Mouse (Mus musculus) olfactory bulb, adult 2 months (tissue): Measurements from ENCODE around the gene Krt8.

Experiments used
- CTCF ChIP-seq: fragments of 200-500 bp; IDR thresholded peaks from 2 replicates; pipeline ENCODE4 v1.5.1; 2012; ENCODE audit warnings: low read depth, mild to moderate bottlenecking, low read length, moderate library complexity; ENCODE audit not compliant: insufficient read depth
- POLR2A ChIP-seq: fragments of 200-500 bp; IDR thresholded peaks from 2 replicates; pipeline ENCODE4 v1.6.1; 2012; ENCODE audit warnings: mild to moderate bottlenecking, low read depth, low read length, moderate library complexity; ENCODE audit not compliant: insufficient read depth

GRCm38 (mm10) chr15:102016787-102017186, 12.5 kb upstream of the Krt8 start:
- TF ChIP-seq POLR2A: no peak
- no peak for TF ChIP-seq CTCF
